Mouse (Mus musculus) heart, adult 2 months (tissue): Measurements from ENCODE around the gene Pik3r2. TPM values are rescaled to one million over a fixed set of nuclear protein-coding genes. Genes with fewer than 3 reads are reported as not detected.
A peak's percentile ranks its signal among the peaks of the same experiment; 100 is the strongest.

Source experiments
- DNase-seq, 2 experiments: peaks; one replicate each; pipeline ENCODE4 v3.0.0; 2021
- H3K27ac ChIP-seq: fragments of 200-600 bp; 2 replicates; pipeline ENCODE4 v1.8.1; 2022
- H3K27me3 ChIP-seq: fragments of 200-500 bp; 2 replicates; pipeline ENCODE4 v1.6.1; 2012; ENCODE audit warnings: mild to moderate bottlenecking, low read length, inconsistent platforms, mixed read lengths; ENCODE audit not compliant: control insufficient read depth, insufficient read depth
- H3K36me3 ChIP-seq: fragments of 200-500 bp; 2 replicates; pipeline ENCODE4 v1.6.1; 2012; ENCODE audit warnings: low read length, inconsistent platforms; ENCODE audit not compliant: control insufficient read depth, insufficient read depth
- H3K4me1 ChIP-seq: fragments of 200-500 bp; 2 replicates; pipeline ENCODE4 v1.6.1; 2011; ENCODE audit warnings: low read length; ENCODE audit not compliant: control insufficient read depth, insufficient read depth
- H3K4me3 ChIP-seq: fragments of 200-600 bp; 2 replicates; pipeline ENCODE4 v1.8.1; 2022
- H3K79me2 ChIP-seq: fragments of 200-500 bp; replicated peaks from 2 replicates; pipeline ENCODE4 v1.6.1; 2012; ENCODE audit warnings: mild to moderate bottlenecking, inconsistent platforms, low read length, moderate library complexity, mixed read lengths; ENCODE audit not compliant: control insufficient read depth, insufficient read depth
- H3K9ac ChIP-seq: fragments of 200-500 bp; 2 replicates; pipeline ENCODE4 v1.6.1; 2012; ENCODE audit warnings: low read depth, mild to moderate bottlenecking, control low read depth, inconsistent platforms, low read length, mixed read lengths
- CTCF ChIP-seq: fragments of 200-600 bp; IDR thresholded peaks from 2 replicates; pipeline ENCODE4 v1.8.1; 2022; ENCODE audit warnings: antibody characterized with exemption, mild to moderate bottlenecking, moderate library complexity
- EP300 ChIP-seq: fragments of 200-500 bp; IDR thresholded peaks from 2 replicates; pipeline ENCODE4 v1.6.1; 2011; ENCODE audit warnings: low read depth, low read length, control low read depth; ENCODE audit not compliant: insufficient read depth
- POLR2A ChIP-seq: fragments of 200-500 bp; IDR thresholded peaks from 2 replicates; pipeline ENCODE4 v1.6.1; 2011; ENCODE audit warnings: mild to moderate bottlenecking, low read depth, low read length, control low read depth; ENCODE audit not compliant: insufficient read depth
- WGBS: fragments of 180-500 bp; shearing (Covaris S2); methylation state at CpG from one replicate; pipeline ENCODE4 v1.1.7; 2018; 5-methylcytosine and 5-hydroxymethylcytosine counted together
- intact Hi-C: fragments of 180-260 bp; cut with DNase I; formaldehyde crosslinking; loops from one replicate; pipeline ENCODE4 v1.15.1; 2025
- polyA plus RNA-seq: library from polyadenylated mRNA; depleted of rRNA; stranded (reverse); fragments of >200 nt; gene quantifications from 2 replicates; pipeline ENCODE4 v1.2.3, GENCODE M21; 2012
- total RNA-seq, 2 experiments: library from RNA; stranded (reverse); gene quantifications; 2 replicates each; pipeline ENCODE4 v1.2.3; 2021

Gene Pik3r2
- total and polyA plus RNA-seq, 3 experiments, result 22.0 to 45.5 (median 22.4) TPM

DNA sequence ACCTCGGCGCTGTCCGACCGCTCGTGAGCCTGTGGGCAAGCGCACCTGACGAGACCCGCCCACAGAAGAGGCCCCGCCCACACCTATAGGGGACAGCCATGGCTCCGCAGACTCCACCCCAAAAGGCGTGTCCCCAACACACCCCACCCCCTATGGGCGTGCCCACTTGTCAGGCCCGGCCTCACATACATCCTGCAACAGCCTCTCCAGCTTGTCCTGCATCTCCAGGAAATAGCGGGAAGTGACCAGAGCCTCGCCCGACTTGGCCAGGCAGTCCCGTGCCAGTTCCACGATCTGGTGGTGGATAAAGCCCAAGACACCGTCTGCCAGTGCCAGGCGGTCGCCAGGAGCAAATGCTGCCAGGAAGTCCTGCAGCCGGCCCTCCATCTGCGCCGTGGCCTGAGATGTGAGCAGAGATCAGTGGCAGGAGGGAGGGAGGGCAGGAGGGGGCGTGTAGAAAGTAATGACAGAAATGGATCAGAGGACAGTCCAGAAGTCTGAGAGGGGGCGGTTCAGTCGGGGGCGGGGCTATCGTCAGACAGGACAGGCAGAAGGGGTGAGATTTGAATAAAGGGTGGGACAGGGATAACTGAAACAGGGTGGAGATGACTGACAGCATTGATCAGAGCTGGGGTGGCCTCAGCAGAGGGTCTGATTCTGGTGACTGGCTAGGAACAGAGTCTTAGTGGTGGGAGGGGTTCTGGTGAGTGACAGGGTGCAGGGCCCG lies 11.6 kb upstream of the Pik3r2 start:
- Histone ChIP-seq H3K79me2 (no peaks in the 10 kb centered on the region), H3K4me3 (no peak overlapping the region), H3K4me1 (peaks cover 3% of the 10 kb centered on the region), H3K27me3 (no peaks in the 10 kb centered on the region), H3K36me3 (no peaks in the 10 kb centered on the region), H3K9ac (no peak overlapping the region), H3K27ac (no peak overlapping the region)
- no peak for DNase-seq
- WGBS, result 44% methylated on average over 30 of the region's 30 CpGs
- intact Hi-C loops, result no loop called here
- TF ChIP-seq CTCF, result no peak
- TF ChIP-seq EP300, result no peak
- no peak for TF ChIP-seq POLR2A

DNA sequence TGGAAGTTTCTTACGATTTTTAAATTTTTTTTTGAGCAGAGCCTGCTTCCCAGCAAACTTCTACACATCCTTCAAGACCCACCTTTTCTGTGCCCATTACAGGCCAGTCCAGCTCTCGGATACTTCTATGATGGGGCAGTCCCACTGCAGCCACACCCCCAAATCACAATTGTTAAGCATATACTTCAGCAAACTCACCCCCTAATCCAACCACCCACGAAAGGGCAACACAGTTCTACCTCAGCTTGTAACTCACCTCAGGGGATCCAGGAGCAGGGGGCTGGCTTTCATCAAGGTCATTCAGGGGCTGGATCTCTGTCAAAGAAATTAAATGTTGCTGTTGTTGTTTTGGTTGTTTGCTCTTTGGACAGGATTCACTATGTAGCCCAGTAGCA lies 10.5 kb upstream of the Pik3r2 start:
- TF ChIP-seq POLR2A (no peak), EP300 (no peak), CTCF (no peak)
- Histone ChIP-seq H3K4me3 (no peak overlapping the region), H3K4me1 (peaks cover 3% of the 10 kb centered on the region), H3K27ac (no peak overlapping the region), H3K36me3 (no peaks in the 10 kb centered on the region), H3K27me3 (no peaks in the 10 kb centered on the region), H3K79me2 (no peaks in the 10 kb centered on the region), H3K9ac (no peak overlapping the region)
- intact Hi-C loops, result no loop called here
- DNase-seq, result no peak
- WGBS, result 88% methylated on average over 3 of the region's 3 CpGs

DNA sequence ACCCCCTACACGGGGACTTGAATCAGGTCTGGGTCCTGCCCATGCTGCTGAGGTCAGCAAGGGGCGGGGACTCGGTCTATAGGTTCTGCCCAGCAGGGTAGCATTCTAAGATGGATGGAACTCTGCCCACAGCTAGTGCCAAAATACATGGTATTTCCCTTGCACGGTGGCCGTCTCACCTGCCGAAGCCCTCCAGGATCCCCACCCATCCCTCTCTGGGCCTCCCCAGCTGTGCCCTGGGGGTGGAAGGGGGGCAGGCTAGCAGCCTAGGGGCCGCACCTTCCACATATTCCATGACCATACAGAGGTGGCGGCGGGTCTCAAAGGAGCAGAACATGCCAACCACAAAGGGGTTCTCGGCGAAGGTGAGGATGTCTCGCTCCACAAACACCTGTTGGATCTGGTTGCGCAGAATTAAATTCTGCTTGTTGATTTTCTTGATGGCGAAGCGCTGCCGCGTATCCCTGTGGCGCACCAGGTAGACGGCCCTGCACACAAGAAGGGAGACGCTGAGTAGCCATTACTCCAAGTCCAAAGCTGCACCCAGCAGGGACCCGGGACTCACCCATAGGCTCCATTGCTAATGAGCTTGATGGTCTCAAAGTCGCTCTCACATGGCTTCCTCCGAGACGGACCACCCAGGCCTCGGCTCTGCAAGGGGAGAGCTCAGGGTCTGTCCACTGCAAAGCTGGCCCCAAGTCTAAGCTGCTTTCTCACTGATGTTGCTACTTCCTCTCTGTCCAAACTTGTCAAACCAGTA lies 10.0 kb upstream of the Pik3r2 start:
- H3K4me3 ChIP-seq, result no peak overlapping the region
- intact Hi-C loops, result no loop called here
- 91% methylated on average over 25 of the region's 25 CpGs for WGBS
- H3K27me3 ChIP-seq, result no peaks in the 10 kb centered on the region
- no peaks in the 10 kb centered on the region for H3K36me3 ChIP-seq
- no peak overlapping the region for H3K9ac ChIP-seq
- no peak overlapping the region for H3K27ac ChIP-seq
- no peak for TF ChIP-seq POLR2A
- TF ChIP-seq CTCF, result no peak
- no peak for TF ChIP-seq EP300
- no peaks in the 10 kb centered on the region for H3K79me2 ChIP-seq
- DNase-seq, result no peak
- peaks cover under 1% of the 10 kb centered on the region for H3K4me1 ChIP-seq

DNA sequence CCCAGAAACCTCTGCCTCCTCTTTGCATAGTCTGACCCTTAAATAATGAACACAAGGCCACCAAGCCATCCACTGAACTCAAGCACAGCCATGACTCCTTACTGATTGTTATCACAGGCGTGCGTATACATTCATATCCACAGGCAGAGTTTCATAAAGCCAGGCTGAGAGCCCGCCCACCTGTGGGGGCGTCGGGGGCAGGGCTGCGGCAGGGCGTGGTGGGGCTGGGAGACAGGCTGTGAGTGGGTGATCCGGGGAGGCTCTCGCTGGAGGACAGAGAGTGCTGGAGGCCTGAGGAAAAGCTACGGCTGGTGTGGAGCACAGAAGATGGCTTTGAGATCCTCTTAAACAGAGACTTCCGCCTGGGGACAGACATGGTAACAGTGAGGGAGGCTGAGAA lies 3.6 kb upstream of the Pik3r2 start:
- TF ChIP-seq CTCF (no peak), POLR2A (no peak), EP300 (no peak)
- no peaks in the 10 kb centered on the region; the same call in 1 of the 2 replicates for H3K79me2 ChIP-seq
- 73% methylated on average over 11 of the region's 11 CpGs for WGBS
- H3K4me3 ChIP-seq, result no peak overlapping the region
- no peak for DNase-seq
- no peaks in the 10 kb centered on the region for H3K27me3 ChIP-seq
- H3K9ac ChIP-seq, result no peak overlapping the region
- no peaks in the 10 kb centered on the region for H3K36me3 ChIP-seq
- H3K4me1 ChIP-seq, result peaks cover 7% of the 10 kb centered on the region
- intact Hi-C loops, result no loop called here
- no peak overlapping the region for H3K27ac ChIP-seq

DNA sequence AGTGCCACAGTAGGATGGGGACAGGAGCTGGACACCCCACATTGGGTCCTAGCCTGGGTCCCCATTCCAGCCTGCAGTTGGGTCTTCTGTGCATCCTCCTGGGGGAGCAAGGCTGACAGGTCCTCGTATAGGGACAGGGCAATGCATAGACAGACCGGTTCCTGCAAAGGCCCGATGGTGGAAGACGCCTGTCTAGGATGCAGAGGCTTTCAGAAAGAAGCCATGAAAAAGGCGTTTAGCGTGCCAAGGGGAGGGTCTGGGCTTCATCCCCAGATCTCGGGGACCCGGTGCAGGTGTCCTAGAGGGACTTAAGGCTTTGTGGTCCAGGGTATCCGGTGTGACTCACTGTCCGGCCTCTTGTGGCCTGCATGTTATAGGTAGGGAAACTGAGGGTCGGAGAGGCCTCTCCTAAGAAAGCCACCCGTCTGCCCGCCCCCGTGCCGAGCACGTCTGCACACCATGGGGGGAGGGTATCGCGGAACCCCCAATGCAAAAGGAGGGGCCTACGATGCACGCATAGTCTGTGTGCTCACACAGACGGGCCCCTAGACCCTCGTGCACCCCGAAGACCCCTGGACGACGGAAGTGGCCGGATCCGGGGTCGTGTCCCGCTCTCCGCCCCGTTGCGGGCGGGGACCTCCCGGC lies 540 bp downstream of the Pik3r2 start:
- 4% methylated on average over 34 of the region's 34 CpGs for WGBS
- no peak for TF ChIP-seq CTCF
- no peak for TF ChIP-seq POLR2A
- no peak for DNase-seq
- no peaks in the 10 kb centered on the region for H3K27me3 ChIP-seq
- H3K36me3 ChIP-seq, result no peaks in the 10 kb centered on the region
- H3K9ac ChIP-seq, result peak overlapping the region; percentile 93
- no peaks in the 10 kb centered on the region; the same call in none of the 2 replicates for H3K79me2 ChIP-seq
- H3K4me1 ChIP-seq, result peaks cover 12% of the 10 kb centered on the region
- H3K27ac ChIP-seq, result peak overlapping the region; percentile 95
- peak overlapping the region; percentile 54 for H3K4me3 ChIP-seq
- intact Hi-C loops, result loop anchor here (2.0 to 10.0 kb wide), 2 partner anchors 21 to 251 kb away; partner anchors contain the start of genes Fkbp8 and Kxd1
